Mouse (Mus musculus) E14TG2a.4 (cell line): ENCODE results near the gene Nat8f1.

Source experiments
- CTCF ChIP-seq: conservative IDR thresholded peaks from 2 replicates; pipeline ENCODE4 v1.5.1; 2014; ENCODE audit warnings: low read length
- POU5F1 ChIP-seq: IDR thresholded peaks from 2 replicates; pipeline ENCODE4 v1.6.1; 2014; ENCODE audit warnings: low read length, borderline replicate concordance

DNA sequence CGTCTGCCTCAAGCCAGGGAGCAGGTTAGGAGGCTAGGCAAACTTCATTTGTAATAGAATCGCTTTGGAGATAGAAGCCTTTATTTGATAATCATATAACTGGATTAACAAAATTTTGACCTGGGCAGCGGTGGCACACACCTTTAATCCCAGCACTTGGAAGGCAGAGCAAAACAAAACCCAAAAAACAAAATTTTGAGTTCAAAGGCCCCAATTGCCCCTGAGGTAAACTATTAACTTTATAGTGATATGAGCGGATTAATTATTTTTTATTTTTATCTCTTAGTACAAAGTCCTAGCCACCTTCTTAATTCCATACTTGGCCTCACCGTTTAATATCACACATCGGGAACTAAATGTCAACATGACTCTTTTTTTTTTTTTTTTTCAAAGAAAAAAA lies 1.1 kb upstream of the Nat8f1 start:
- TF ChIP-seq CTCF (no peak), POU5F1 (no peak)
